Mouse (Mus musculus) forebrain, postnatal 0 days (tissue): Measurements from ENCODE around the gene Tars2. TPM values are rescaled to one million over a fixed set of nuclear protein-coding genes. Genes with fewer than 3 reads are reported as not detected.
"Not testable (repeated sequence)": the region's sequence is repeated elsewhere in the genome, so short reads cannot be mapped to it uniquely, and the experiment has no call there.

Source experiments
- ATAC-seq: fragments of 200-750 bp; cut with Nextera tagmentation; 2 replicates; pipeline ENCODE4 v1.8.0; 2017; ENCODE audit warnings: mild to moderate bottlenecking, moderate library complexity
- DNase-seq: peaks from one replicate; pipeline ENCODE4 v3.0.0-alpha.2; 2015
- H3K27ac ChIP-seq: fragments of 300-500 bp; sonication (generic); 2 replicates; pipeline ENCODE4 v1.5.1; 2014; ENCODE audit warnings: low read depth, mild to moderate bottlenecking, antibody characterized with exemption, low read length, moderate library complexity, mixed read lengths
- H3K27me3 ChIP-seq: fragments of 300-500 bp; sonication (generic); 2 replicates; pipeline ENCODE4 v1.6.1; 2014; ENCODE audit warnings: mild to moderate bottlenecking, low read length, mixed read lengths; ENCODE audit not compliant: insufficient read depth
- H3K36me3 ChIP-seq: fragments of 300-500 bp; sonication (generic); 2 replicates; pipeline ENCODE4 v1.6.1; 2014; ENCODE audit warnings: mild to moderate bottlenecking, moderate library complexity; ENCODE audit not compliant: insufficient read depth
- H3K4me1 ChIP-seq: fragments of 300-500 bp; sonication (generic); 2 replicates; pipeline ENCODE4 v1.6.1; 2014; ENCODE audit warnings: antibody characterized with exemption; ENCODE audit not compliant: insufficient read depth
- H3K4me2 ChIP-seq: fragments of 300-500 bp; sonication (generic); 2 replicates; pipeline ENCODE4 v1.6.1; 2014; ENCODE audit warnings: low read depth, mild to moderate bottlenecking, moderate library complexity
- H3K4me3 ChIP-seq: fragments of 300-500 bp; sonication (generic); 2 replicates; pipeline ENCODE4 v1.5.1; 2014; ENCODE audit warnings: low read depth, low read length, mixed read lengths
- H3K9ac ChIP-seq: fragments of 300-500 bp; sonication (generic); 2 replicates; pipeline ENCODE4 v1.6.1; 2014; ENCODE audit warnings: mild to moderate bottlenecking
- H3K9me3 ChIP-seq: fragments of 300-500 bp; sonication (generic); 2 replicates; pipeline ENCODE4 v1.6.1; 2016; ENCODE audit warnings: low read length
- CTCF ChIP-seq: sonication (generic); IDR thresholded peaks from 2 replicates; pipeline ENCODE4 v1.5.1; 2016; ENCODE audit warnings: antibody characterized with exemption, control low read depth, low read depth
- WGBS: fragments of 180-500 bp; shearing (Covaris S2); extraction: QIAGEN DNeasy Blood & Tissue Kit; methylation state at CpG from one replicate; pipeline ENCODE4 v1.1.7; 2014; 5-methylcytosine and 5-hydroxymethylcytosine counted together
- microRNA-seq, 2 experiments: library from miRNA; unstranded; fragments of <30 nt; microRNA quantifications; one replicate each; pipeline ENCODE4; 2016
- polyA plus RNA-seq: library from polyadenylated mRNA; unstranded; fragments of >200 nt; fragmentation: Nextera tagmentation; extraction: Ambion mirVana; gene quantifications from 2 replicates; pipeline ENCODE4 v1.2.1, GENCODE M21; 2015
- total RNA-seq: library from RNA; depleted of rRNA; stranded (reverse); fragments of >200 nt; gene quantifications from 2 replicates; pipeline ENCODE4 v1.2.3, GENCODE M21; 2014; rRNA removed

The Tars2 gene
- total and polyA plus RNA-seq, 2 experiments from 2014 or later = 41.2 to 52.6 TPM

GRCm38 (mm10) chr3:95698286-95698685, 61.7 kb downstream of the Tars2 start:
- Histone ChIP-seq H3K4me2 (no peak overlapping the region), H3K4me1 (no peaks in the 10 kb centered on the region), H3K27ac (no peak overlapping the region), H3K27me3 (no peaks in the 10 kb centered on the region), H3K9ac (no peak overlapping the region), H3K4me3 (no peak overlapping the region), H3K9me3 (no peaks in the 10 kb centered on the region), H3K36me3 (no peaks in the 10 kb centered on the region)
- no peak for TF ChIP-seq CTCF
- ATAC-seq (no peak), DNase-seq (no peak)
- 91% methylated on average over 4 of the region's 4 CpGs for WGBS

- H3K27me3 ChIP-seq = no peaks in the 10 kb centered on the region
- no peak overlapping the region for H3K4me3 ChIP-seq
- ATAC-seq (no peak), DNase-seq (no peak)
- H3K27ac ChIP-seq = no peak overlapping the region
- no peak overlapping the region for H3K4me2 ChIP-seq
- no peaks in the 10 kb centered on the region for H3K9me3 ChIP-seq
- H3K4me1 ChIP-seq = no peaks in the 10 kb centered on the region
- H3K9ac ChIP-seq = no peak overlapping the region
- H3K36me3 ChIP-seq = no peaks in the 10 kb centered on the region
- WGBS = 60% methylated on average over 7 of the region's 7 CpGs
- TF ChIP-seq CTCF = no peak
These were observed 63.6 kb downstream of the Tars2 start for GRCm38 (mm10) chr3:95696360-95696759.

GRCm38 (mm10) chr3:95695796-95696195, 64.2 kb downstream of the Tars2 start:
- TF ChIP-seq CTCF = no peak
- DNase-seq (no peak), ATAC-seq (no peak)
- Histone ChIP-seq H3K4me3 (no peak overlapping the region), H3K4me2 (no peak overlapping the region), H3K27me3 (no peaks in the 10 kb centered on the region), H3K9me3 (no peaks in the 10 kb centered on the region), H3K4me1 (no peaks in the 10 kb centered on the region), H3K27ac (no peak overlapping the region), H3K9ac (no peak overlapping the region), H3K36me3 (no peaks in the 10 kb centered on the region)
- 63% methylated on average over 3 of the region's 3 CpGs for WGBS

- no peak for TF ChIP-seq CTCF
- Histone ChIP-seq H3K27ac (no peak overlapping the region), H3K4me2 (no peak overlapping the region), H3K27me3 (no peaks in the 10 kb centered on the region), H3K4me3 (no peak overlapping the region), H3K9ac (no peak overlapping the region), H3K36me3 (no peaks in the 10 kb centered on the region), H3K4me1 (no peaks in the 10 kb centered on the region), H3K9me3 (no peaks in the 10 kb centered on the region)
- no peak for DNase-seq
- WGBS = 89% methylated on average over 11 of the region's 11 CpGs
- no peak; the same call in 1 of the 2 replicates for ATAC-seq
These were observed 65.0 kb downstream of the Tars2 start for GRCm38 (mm10) chr3:95694808-95695703.

GRCm38 (mm10) chr3:95693821-95694807, 65.9 kb downstream of the Tars2 start:
- no peaks in the 10 kb centered on the region for H3K9me3 ChIP-seq
- no peak for TF ChIP-seq CTCF
- no peaks in the 10 kb centered on the region for H3K4me1 ChIP-seq
- ATAC-seq = no peak
- DNase-seq = no peak
- H3K27ac ChIP-seq = no peak overlapping the region
- no peaks in the 10 kb centered on the region for H3K36me3 ChIP-seq
- no peak overlapping the region for H3K4me3 ChIP-seq
- H3K9ac ChIP-seq = no peak overlapping the region
- 83% methylated on average over 11 of the region's 11 CpGs for WGBS
- H3K27me3 ChIP-seq = no peaks in the 10 kb centered on the region
- no peak overlapping the region for H3K4me2 ChIP-seq

GRCm38 (mm10) chr3:95692677-95693076, 67.3 kb downstream of the Tars2 start:
- ATAC-seq (no peak), DNase-seq (no peak)
- TF ChIP-seq CTCF = no peak
- Histone ChIP-seq H3K4me3 (no peak overlapping the region), H3K9ac (no peak overlapping the region), H3K4me2 (no peak overlapping the region), H3K36me3 (no peaks in the 10 kb centered on the region), H3K4me1 (peaks cover 4% of the 10 kb centered on the region; the same call in 1 of the 2 replicates), H3K27ac (no peak overlapping the region), H3K9me3 (no peaks in the 10 kb centered on the region), H3K27me3 (no peaks in the 10 kb centered on the region)
- WGBS = 82% methylated on average over 6 of the region's 6 CpGs

- not testable (repeated sequence) for H3K4me3 ChIP-seq, H3K9ac ChIP-seq, H3K4me2 ChIP-seq, H3K36me3 ChIP-seq, H3K9me3 ChIP-seq, H3K27me3 ChIP-seq, ATAC-seq, DNase-seq, H3K4me1 ChIP-seq, H3K27ac ChIP-seq
- WGBS = 95% methylated on average over 2 of the region's 2 CpGs
These were observed 69.5 kb downstream of the Tars2 start for GRCm38 (mm10) chr3:95690552-95690951.

Small RNAs within 50 kb of the gene (microRNA-seq; reads per million reads assigned to microRNA genes)
- 0 to 0.12 reads per million in 2 experiments for gene Mir7014

Other genes with a start within 250 kb of the Tars2 start
- 17.3 and 20.3 TPM in 2 replicates for gene Ctss, start 233.4 kb downstream of the Tars2 start, total RNA-seq
- 23.1 and 25.5 TPM in 2 replicates for gene Ctss, start 233.4 kb downstream of the Tars2 start, polyA plus RNA-seq
- gene Hormad1, start 200.5 kb downstream of the Tars2 start, total RNA-seq = not detected in 2 replicates
- not detected in 2 replicates for gene Hormad1, start 200.5 kb downstream of the Tars2 start, polyA plus RNA-seq
- gene Golph3l, start 171.3 kb downstream of the Tars2 start, total RNA-seq = 23.2 and 28.5 TPM in 2 replicates
- 18.2 and 19.2 TPM in 2 replicates for gene Golph3l, start 171.3 kb downstream of the Tars2 start, polyA plus RNA-seq
- gene Ensa, start 135.2 kb downstream of the Tars2 start, total RNA-seq = 140 and 146 TPM in 2 replicates
- 145 and 151 TPM in 2 replicates for gene Ensa, start 135.2 kb downstream of the Tars2 start, polyA plus RNA-seq
- 131 and 137 TPM in 2 replicates for gene Mcl1, start 101.4 kb downstream of the Tars2 start, total RNA-seq
- 42.9 and 46.6 TPM in 2 replicates for gene Mcl1, start 101.4 kb downstream of the Tars2 start, polyA plus RNA-seq
- gene Adamtsl4, start 72.3 kb downstream of the Tars2 start, total RNA-seq = 0.81 and 1.8 TPM in 2 replicates
- 0.67 and 2.0 TPM in 2 replicates for gene Adamtsl4, start 72.3 kb downstream of the Tars2 start, polyA plus RNA-seq
- gene Ecm1, start 20.6 kb downstream of the Tars2 start, total RNA-seq = 3.3 and 4.8 TPM in 2 replicates
- gene Ecm1, start 20.6 kb downstream of the Tars2 start, polyA plus RNA-seq = 8.3 and 8.7 TPM in 2 replicates
- gene Rprd2, start 58.7 kb upstream of the Tars2 start, total RNA-seq = 32.2 and 43.7 TPM in 2 replicates
- gene Rprd2, start 58.7 kb upstream of the Tars2 start, polyA plus RNA-seq = 17.2 and 21.0 TPM in 2 replicates
- gene Prpf3, start 95.7 kb upstream of the Tars2 start, total RNA-seq = 14.3 and 14.4 TPM in 2 replicates
- 19.3 and 24.9 TPM in 2 replicates for gene Prpf3, start 95.7 kb upstream of the Tars2 start, polyA plus RNA-seq
- gene Mrps21, start 111.3 kb upstream of the Tars2 start, total RNA-seq = 113 and 193 TPM in 2 replicates
- gene Mrps21, start 111.3 kb upstream of the Tars2 start, polyA plus RNA-seq = 251 and 296 TPM in 2 replicates
- 3.4 and 5.9 TPM in 2 replicates for gene Ciart, start 122.0 kb upstream of the Tars2 start, total RNA-seq
- 8.2 and 11.2 TPM in 2 replicates for gene Ciart, start 122.0 kb upstream of the Tars2 start, polyA plus RNA-seq
- gene BC028528, start 131.8 kb upstream of the Tars2 start, total RNA-seq = 5.7 and 9.9 TPM in 2 replicates
- gene BC028528, start 131.8 kb upstream of the Tars2 start, polyA plus RNA-seq = 14.9 and 18.4 TPM in 2 replicates
- gene Aph1a, start 133.8 kb upstream of the Tars2 start, total RNA-seq = 59.3 and 77.2 TPM in 2 replicates
- 44.3 and 46.0 TPM in 2 replicates for gene Aph1a, start 133.8 kb upstream of the Tars2 start, polyA plus RNA-seq
- 5.0 and 9.4 TPM in 2 replicates for gene Car14, start 144.5 kb upstream of the Tars2 start, total RNA-seq
- gene Car14, start 144.5 kb upstream of the Tars2 start, polyA plus RNA-seq = 11.2 and 12.8 TPM in 2 replicates
- gene Anp32e, start 169.0 kb upstream of the Tars2 start, total RNA-seq = 27.5 and 34.4 TPM in 2 replicates
- 84.1 and 109 TPM in 2 replicates for gene Anp32e, start 169.0 kb upstream of the Tars2 start, polyA plus RNA-seq
- 93.5 and 135 TPM in 2 replicates for gene Plekho1, start 235.8 kb upstream of the Tars2 start, total RNA-seq
- 51.8 and 60.1 TPM in 2 replicates for gene Plekho1, start 235.8 kb upstream of the Tars2 start, polyA plus RNA-seq